Mouse (Mus musculus) lung, adult 2 months (tissue): ENCODE results near the gene Ap2b1.

Experiments used
- CTCF ChIP-seq: fragments of 200-500 bp; IDR thresholded peaks from 2 replicates; pipeline ENCODE4 v1.5.1; 2011; ENCODE audit warnings: mild to moderate bottlenecking, low read length, control low read depth; ENCODE audit not compliant: insufficient read depth
- POLR2A ChIP-seq: fragments of 200-500 bp; IDR thresholded peaks from 2 replicates; pipeline ENCODE4 v1.6.1; 2011; ENCODE audit warnings: low read depth, mild to moderate bottlenecking, control low read depth, low read length, borderline replicate concordance; ENCODE audit errors: extremely low read depth

- no peak for TF ChIP-seq CTCF
- TF ChIP-seq POLR2A = no peak
These were observed 94.2 kb downstream of the Ap2b1 start for GRCm38 (mm10) chr11:83393062-83393461.
